Mouse (Mus musculus): Measurements from ENCODE around the gene Camkmt. TPM values are rescaled to one million over a fixed set of nuclear protein-coding genes. Genes with fewer than 3 reads are reported as not detected.

Gene Camkmt
- polyA plus RNA-seq, 1 experiment from 2014 or later, result 19.4 TPM

GRCm38 (mm10) chr17:85463497-85464392 lies 373.4 kb downstream of the Camkmt start:
- H3K27ac ChIP-seq (replicated peaks; ENCODE audit: low read depth, low read length), result no peak overlapping the region
- H3K4me3 ChIP-seq (replicated peaks; ENCODE audit: low read depth, low read length), result no peak overlapping the region
- 9% methylated on average over 22 of the region's 22 CpGs for WGBS
- H3K9me3 ChIP-seq (ENCODE audit: control insufficient read depth, low read length), result no peaks in the 10 kb centered on the region
- H3K9ac ChIP-seq (replicated peaks; ENCODE audit: low read length), result no peak overlapping the region
- peaks cover 4% of the 10 kb centered on the region; the same call in 1 of the 2 replicates for H3K4me1 ChIP-seq (ENCODE audit: control insufficient read depth, insufficient read depth, low read length)
- H3K36me3 ChIP-seq (ENCODE audit: control insufficient read depth, insufficient read depth, low read length), result no peaks in the 10 kb centered on the region
- H3K4me2 ChIP-seq (ENCODE audit: low read length), result no peak overlapping the region
- DNase-seq (peak; percentile 52), ATAC-seq (ENCODE audit: low FRiP score, low TSS enrichment) (no peak)
- H3K27me3 ChIP-seq (ENCODE audit: control insufficient read depth, insufficient read depth, low read length), result peaks cover 98% of the 10 kb centered on the region

GRCm38 (mm10) chr17:85464466-85465411 lies 374.4 kb downstream of the Camkmt start:
- peak; percentile 35 for DNase-seq
- Histone ChIP-seq H3K4me2 (ENCODE audit: low read length) (peak overlapping the region; percentile 39), H3K9me3 (ENCODE audit: control insufficient read depth, low read length) (no peaks in the 10 kb centered on the region), H3K9ac (replicated peaks; ENCODE audit: low read length) (0 out of 2 replicates have a peak overlapping the region, but pooled peaks have one; percentile 31), H3K36me3 (ENCODE audit: control insufficient read depth, insufficient read depth, low read length) (no peaks in the 10 kb centered on the region), H3K27ac (replicated peaks; ENCODE audit: low read depth, low read length) (peak overlapping the region; percentile 63), H3K4me1 (ENCODE audit: control insufficient read depth, insufficient read depth, low read length) (peaks cover 4% of the 10 kb centered on the region; the same call in 1 of the 2 replicates), H3K4me3 (replicated peaks; ENCODE audit: low read depth, low read length) (no peak overlapping the region), H3K27me3 (ENCODE audit: control insufficient read depth, insufficient read depth, low read length) (peaks cover 100% of the 10 kb centered on the region)
- WGBS, result under 1% methylated on average over 40 of the region's 40 CpGs
- ATAC-seq (ENCODE audit: low FRiP score, low TSS enrichment), result no peak

GRCm38 (mm10) chr17:85469776-85470175 lies 379.4 kb downstream of the Camkmt start:
- Histone ChIP-seq H3K9me3 (ENCODE audit: control insufficient read depth, low read length) (no peaks in the 10 kb centered on the region), H3K4me2 (ENCODE audit: low read length) (no peak overlapping the region), H3K4me3 (replicated peaks; ENCODE audit: low read depth, low read length) (no peak overlapping the region), H3K27ac (replicated peaks; ENCODE audit: low read depth, low read length) (no peak overlapping the region), H3K27me3 (ENCODE audit: control insufficient read depth, insufficient read depth, low read length) (peaks cover 100% of the 10 kb centered on the region), H3K36me3 (ENCODE audit: control insufficient read depth, insufficient read depth, low read length) (no peaks in the 10 kb centered on the region), H3K4me1 (ENCODE audit: control insufficient read depth, insufficient read depth, low read length) (peaks cover 2% of the 10 kb centered on the region; the same call in 1 of the 2 replicates), H3K9ac (replicated peaks; ENCODE audit: low read length) (no peak overlapping the region)
- 82% methylated on average over 4 of the region's 4 CpGs for WGBS
- ATAC-seq (ENCODE audit: low FRiP score, low TSS enrichment) (no peak), DNase-seq (no peak)

- Histone ChIP-seq H3K27ac (replicated peaks; ENCODE audit: low read depth, low read length) (no peak overlapping the region), H3K27me3 (ENCODE audit: control insufficient read depth, insufficient read depth, low read length) (peaks cover 95% of the 10 kb centered on the region), H3K36me3 (ENCODE audit: control insufficient read depth, insufficient read depth, low read length) (no peaks in the 10 kb centered on the region), H3K9me3 (ENCODE audit: control insufficient read depth, low read length) (no peaks in the 10 kb centered on the region), H3K4me1 (ENCODE audit: control insufficient read depth, insufficient read depth, low read length) (no peaks in the 10 kb centered on the region), H3K9ac (replicated peaks; ENCODE audit: low read length) (no peak overlapping the region), H3K4me2 (ENCODE audit: low read length) (no peak overlapping the region), H3K4me3 (replicated peaks; ENCODE audit: low read depth, low read length) (no peak overlapping the region)
- no peak for DNase-seq
- WGBS, result 3% methylated on average over 5 of the region's 5 CpGs
- no peak for ATAC-seq (ENCODE audit: low FRiP score, low TSS enrichment)
Observed at GRCm38 (mm10) chr17:85472687-85473202, 382.4 kb downstream of the Camkmt start.

- Histone ChIP-seq H3K9ac (replicated peaks; ENCODE audit: low read length) (no peak overlapping the region), H3K4me2 (ENCODE audit: low read length) (no peak overlapping the region), H3K27me3 (ENCODE audit: control insufficient read depth, insufficient read depth, low read length) (peaks cover 95% of the 10 kb centered on the region), H3K4me1 (ENCODE audit: control insufficient read depth, insufficient read depth, low read length) (no peaks in the 10 kb centered on the region), H3K27ac (replicated peaks; ENCODE audit: low read depth, low read length) (no peak overlapping the region), H3K36me3 (ENCODE audit: control insufficient read depth, insufficient read depth, low read length) (no peaks in the 10 kb centered on the region), H3K4me3 (replicated peaks; ENCODE audit: low read depth, low read length) (no peak overlapping the region), H3K9me3 (ENCODE audit: control insufficient read depth, low read length) (no peaks in the 10 kb centered on the region)
- DNase-seq, result peak; percentile 49
- under 1% methylated on average over 16 of the region's 16 CpGs for WGBS
- no peak for ATAC-seq (ENCODE audit: low FRiP score, low TSS enrichment)
Observed at GRCm38 (mm10) chr17:85473217-85473616, 382.9 kb downstream of the Camkmt start.

GRCm38 (mm10) chr17:85473881-85474280 lies 383.5 kb downstream of the Camkmt start:
- no peak overlapping the region for H3K4me3 ChIP-seq (replicated peaks; ENCODE audit: low read depth, low read length)
- DNase-seq (no peak), ATAC-seq (ENCODE audit: low FRiP score, low TSS enrichment) (no peak)
- H3K27me3 ChIP-seq (ENCODE audit: control insufficient read depth, insufficient read depth, low read length), result peaks cover 92% of the 10 kb centered on the region
- H3K36me3 ChIP-seq (ENCODE audit: control insufficient read depth, insufficient read depth, low read length), result no peaks in the 10 kb centered on the region
- no peaks in the 10 kb centered on the region for H3K9me3 ChIP-seq (ENCODE audit: control insufficient read depth, low read length)
- no peaks in the 10 kb centered on the region for H3K4me1 ChIP-seq (ENCODE audit: control insufficient read depth, insufficient read depth, low read length)
- H3K4me2 ChIP-seq (ENCODE audit: low read length), result no peak overlapping the region
- WGBS, result under 1% methylated on average over 8 of the region's 8 CpGs
- H3K9ac ChIP-seq (replicated peaks; ENCODE audit: low read length), result no peak overlapping the region
- no peak overlapping the region for H3K27ac ChIP-seq (replicated peaks; ENCODE audit: low read depth, low read length)

GRCm38 (mm10) chr17:85481241-85481640 lies 390.9 kb downstream of the Camkmt start:
- peaks cover 83% of the 10 kb centered on the region for H3K27me3 ChIP-seq (ENCODE audit: control insufficient read depth, insufficient read depth, low read length)
- H3K4me3 ChIP-seq (replicated peaks; ENCODE audit: low read depth, low read length), result no peak overlapping the region
- no peak overlapping the region for H3K27ac ChIP-seq (replicated peaks; ENCODE audit: low read depth, low read length)
- ATAC-seq (ENCODE audit: low FRiP score, low TSS enrichment) (no peak), DNase-seq (no peak)
- H3K4me1 ChIP-seq (ENCODE audit: control insufficient read depth, insufficient read depth, low read length), result 0 out of 2 replicates have a peak, but pooled peaks cover 4% of the 10 kb centered on the region
- no peaks in the 10 kb centered on the region for H3K9me3 ChIP-seq (ENCODE audit: control insufficient read depth, low read length)
- no peak overlapping the region for H3K4me2 ChIP-seq (ENCODE audit: low read length)
- no peak overlapping the region for H3K9ac ChIP-seq (replicated peaks; ENCODE audit: low read length)
- WGBS, result 88% methylated on average over 8 of the region's 8 CpGs
- H3K36me3 ChIP-seq (ENCODE audit: control insufficient read depth, insufficient read depth, low read length), result no peaks in the 10 kb centered on the region

GRCm38 (mm10) chr17:85483086-85483485 lies 392.7 kb downstream of the Camkmt start:
- Histone ChIP-seq H3K4me2 (ENCODE audit: low read length) (no peak overlapping the region), H3K27ac (replicated peaks; ENCODE audit: low read depth, low read length) (no peak overlapping the region), H3K27me3 (ENCODE audit: control insufficient read depth, insufficient read depth, low read length) (peaks cover 85% of the 10 kb centered on the region), H3K4me1 (ENCODE audit: control insufficient read depth, insufficient read depth, low read length) (peaks cover 4% of the 10 kb centered on the region; the same call in 1 of the 2 replicates), H3K9ac (replicated peaks; ENCODE audit: low read length) (no peak overlapping the region), H3K4me3 (replicated peaks; ENCODE audit: low read depth, low read length) (no peak overlapping the region), H3K9me3 (ENCODE audit: control insufficient read depth, low read length) (no peaks in the 10 kb centered on the region), H3K36me3 (ENCODE audit: control insufficient read depth, insufficient read depth, low read length) (no peaks in the 10 kb centered on the region)
- DNase-seq (no peak), ATAC-seq (ENCODE audit: low FRiP score, low TSS enrichment) (no peak)
- 94% methylated on average over 5 of the region's 5 CpGs for WGBS
